Mouse (Mus musculus) forebrain, embryonic 10.5 days (tissue): ENCODE measurements around the gene Inpp5b. TPM values are rescaled to one million over a fixed set of nuclear protein-coding genes. Genes with fewer than 3 reads are reported as not detected.
A peak's percentile ranks its signal among the peaks of the same experiment; 100 is the strongest.

Source experiments
- DNase-seq: peaks from one replicate; pipeline ENCODE4 v3.0.0-alpha.2; 2017; ENCODE audit warnings: low spot score; ENCODE audit errors: extremely low spot score
- H3K27ac ChIP-seq: fragments of 300-500 bp; sonication (generic); 2 replicates; pipeline ENCODE4 v1.5.1; 2016; ENCODE audit warnings: mild to moderate bottlenecking
- H3K27me3 ChIP-seq: fragments of 300-500 bp; sonication (generic); 2 replicates; pipeline ENCODE4 v1.6.1; 2016; ENCODE audit warnings: mild to moderate bottlenecking; ENCODE audit not compliant: poor library complexity, severe bottlenecking
- H3K36me3 ChIP-seq: fragments of 300-500 bp; sonication (generic); replicated peaks from 2 replicates; pipeline ENCODE4 v1.6.1; 2016; ENCODE audit warnings: mild to moderate bottlenecking, moderate library complexity
- H3K4me1 ChIP-seq: fragments of 300-500 bp; sonication (generic); 2 replicates; pipeline ENCODE4 v1.6.1; 2016
- H3K4me3 ChIP-seq: fragments of 300-500 bp; sonication (generic); 2 replicates; pipeline ENCODE4 v1.5.1; 2016; ENCODE audit warnings: mild to moderate bottlenecking, moderate library complexity
- H3K9me3 ChIP-seq: fragments of 300-500 bp; sonication (generic); 2 replicates; pipeline ENCODE4 v1.6.1; 2016; ENCODE audit warnings: mild to moderate bottlenecking, moderate library complexity
- WGBS: fragments of 180-500 bp; shearing (Covaris S2); methylation state at CpG from one replicate; pipeline ENCODE4 v1.1.7; 2016; 5-methylcytosine and 5-hydroxymethylcytosine counted together
- polyA plus RNA-seq: library from polyadenylated mRNA; unstranded; fragments of >200 nt; fragmentation: Nextera tagmentation; extraction: Ambion mirVana; gene quantifications from 2 replicates; pipeline ENCODE4 v1.2.1, GENCODE M21; 2016

Inpp5b gene
- polyA plus RNA-seq, 1 experiment from 2014 or later: 28.8 TPM

- 76% methylated on average over 2 of the region's 2 CpGs for WGBS
- H3K27ac ChIP-seq: no peak overlapping the region
- H3K27me3 ChIP-seq: no peaks in the 10 kb centered on the region
- peaks cover 9% of the 10 kb centered on the region for H3K36me3 ChIP-seq
- no peaks in the 10 kb centered on the region for H3K4me1 ChIP-seq
- no peak overlapping the region for H3K4me3 ChIP-seq
- no peak for DNase-seq
- H3K9me3 ChIP-seq: no peaks in the 10 kb centered on the region
Observed at GRCm38 (mm10) chr4:124774429-124774828, 32.8 kb downstream of the Inpp5b start.

GRCm38 (mm10) chr4:124781361-124781760 lies 39.7 kb downstream of the Inpp5b start:
- DNase-seq: no peak
- H3K36me3 ChIP-seq: peaks cover 75% of the 10 kb centered on the region
- H3K27me3 ChIP-seq: no peaks in the 10 kb centered on the region
- 73% methylated on average over 7 of the region's 7 CpGs for WGBS
- no peak overlapping the region for H3K4me3 ChIP-seq
- no peaks in the 10 kb centered on the region for H3K4me1 ChIP-seq
- no peak overlapping the region for H3K27ac ChIP-seq
- H3K9me3 ChIP-seq: no peaks in the 10 kb centered on the region

- H3K27ac ChIP-seq: no peak overlapping the region
- H3K4me1 ChIP-seq: no peaks in the 10 kb centered on the region
- no peaks in the 10 kb centered on the region for H3K27me3 ChIP-seq
- 94% methylated on average over 8 of the region's 8 CpGs for WGBS
- H3K36me3 ChIP-seq: peaks cover 86% of the 10 kb centered on the region
- DNase-seq: no peak
- H3K9me3 ChIP-seq: no peaks in the 10 kb centered on the region
- H3K4me3 ChIP-seq: no peak overlapping the region
Observed at GRCm38 (mm10) chr4:124782395-124782794, 40.7 kb downstream of the Inpp5b start.

GRCm38 (mm10) chr4:124783937-124784336 lies 42.3 kb downstream of the Inpp5b start:
- Histone ChIP-seq H3K27me3 (no peaks in the 10 kb centered on the region), H3K4me1 (no peaks in the 10 kb centered on the region), H3K27ac (no peak overlapping the region), H3K36me3 (peaks cover 94% of the 10 kb centered on the region), H3K9me3 (no peaks in the 10 kb centered on the region), H3K4me3 (no peak overlapping the region)
- DNase-seq: no peak
- 80% methylated on average over 8 of the region's 8 CpGs for WGBS

GRCm38 (mm10) chr4:124790013-124790412 lies 48.4 kb downstream of the Inpp5b start:
- Histone ChIP-seq H3K36me3 (peaks cover 91% of the 10 kb centered on the region), H3K4me1 (no peaks in the 10 kb centered on the region), H3K27ac (no peak overlapping the region), H3K4me3 (no peak overlapping the region), H3K27me3 (no peaks in the 10 kb centered on the region), H3K9me3 (no peaks in the 10 kb centered on the region)
- DNase-seq: no peak
- WGBS: 85% methylated on average over 4 of the region's 4 CpGs

- no peaks in the 10 kb centered on the region for H3K27me3 ChIP-seq
- no peaks in the 10 kb centered on the region for H3K9me3 ChIP-seq
- no peak overlapping the region for H3K27ac ChIP-seq
- WGBS: 89% methylated on average over 8 of the region's 8 CpGs
- peaks cover 89% of the 10 kb centered on the region for H3K36me3 ChIP-seq
- no peak for DNase-seq
- no peaks in the 10 kb centered on the region for H3K4me1 ChIP-seq
- H3K4me3 ChIP-seq: no peak overlapping the region
Observed at GRCm38 (mm10) chr4:124792114-124792513, 50.5 kb downstream of the Inpp5b start.

GRCm38 (mm10) chr4:124796141-124796540 lies 54.5 kb downstream of the Inpp5b start:
- Histone ChIP-seq H3K4me3 (no peak overlapping the region), H3K27ac (no peak overlapping the region), H3K4me1 (no peaks in the 10 kb centered on the region; the same call in 1 of the 2 replicates), H3K9me3 (no peaks in the 10 kb centered on the region), H3K36me3 (peaks cover 84% of the 10 kb centered on the region), H3K27me3 (no peaks in the 10 kb centered on the region)
- 95% methylated on average over 8 of the region's 8 CpGs for WGBS
- no peak for DNase-seq

- Histone ChIP-seq H3K4me3 (no peak overlapping the region), H3K4me1 (peaks cover 5% of the 10 kb centered on the region), H3K27ac (no peak overlapping the region), H3K27me3 (no peaks in the 10 kb centered on the region), H3K36me3 (peaks cover 76% of the 10 kb centered on the region), H3K9me3 (no peaks in the 10 kb centered on the region)
- WGBS: 86% methylated on average over 2 of the region's 2 CpGs
- DNase-seq: no peak
Observed at GRCm38 (mm10) chr4:124796913-124797312, 55.3 kb downstream of the Inpp5b start.

- WGBS: 3% methylated on average over 21 of the region's 21 CpGs
- peak within 1 kb of the TSS; percentile 98 for H3K27ac ChIP-seq
- no peaks in the 10 kb centered on the region for H3K27me3 ChIP-seq
- peak within 1 kb of the TSS; percentile 91 for H3K4me3 ChIP-seq
- H3K4me1 ChIP-seq: peaks cover 16% of the 10 kb centered on the region
- H3K9me3 ChIP-seq: no peaks in the 10 kb centered on the region
- peak; percentile 88 for DNase-seq
- peaks cover 57% of the 10 kb centered on the region for H3K36me3 ChIP-seq
Observed at GRCm38 (mm10) chr4:124801552-124802308, 60.1 kb downstream of the Inpp5b start, which contains the start of gene Mtf1. Gene Mtf1, plus strand, starts transcription at chr4:124802104.

- Histone ChIP-seq H3K9me3 (no peaks in the 10 kb centered on the region), H3K36me3 (peaks cover 62% of the 10 kb centered on the region), H3K4me1 (peaks cover 16% of the 10 kb centered on the region), H3K27ac (peak overlapping the region; percentile 98), H3K27me3 (no peaks in the 10 kb centered on the region), H3K4me3 (peak overlapping the region; percentile 91)
- peak; percentile 98 for DNase-seq
- WGBS: 2% methylated on average over 53 of the region's 53 CpGs
Observed at GRCm38 (mm10) chr4:124802309-124803260, 60.9 kb downstream of the Inpp5b start.

GRCm38 (mm10) chr4:124803406-124803805 lies 61.8 kb downstream of the Inpp5b start:
- Histone ChIP-seq H3K4me1 (peaks cover 19% of the 10 kb centered on the region), H3K27me3 (no peaks in the 10 kb centered on the region), H3K4me3 (peak overlapping the region; percentile 91), H3K27ac (0 out of 2 replicates have a peak overlapping the region, but pooled peaks have one; percentile 98), H3K9me3 (no peaks in the 10 kb centered on the region), H3K36me3 (peaks cover 62% of the 10 kb centered on the region)
- WGBS: 78% methylated on average over 6 of the region's 6 CpGs
- DNase-seq: no peak

- no peak for DNase-seq
- Histone ChIP-seq H3K4me3 (no peak overlapping the region), H3K4me1 (peaks cover 17% of the 10 kb centered on the region), H3K27me3 (no peaks in the 10 kb centered on the region), H3K9me3 (no peaks in the 10 kb centered on the region), H3K36me3 (peaks cover 84% of the 10 kb centered on the region), H3K27ac (no peak overlapping the region)
- WGBS: 88% methylated on average over 5 of the region's 5 CpGs
Observed at GRCm38 (mm10) chr4:124808511-124808910, 66.9 kb downstream of the Inpp5b start.
